Mouse (Mus musculus) embryonic facial prominence, embryonic 13.5 days (tissue): ENCODE results near the gene Rasgef1c. TPM values are rescaled to one million over a fixed set of nuclear protein-coding genes. Genes with fewer than 3 reads are reported as not detected.

Source experiments
- ATAC-seq: fragments of 200-750 bp; cut with Nextera tagmentation; 2 replicates; pipeline ENCODE4 v1.8.0; 2017; ENCODE audit warnings: low read depth; ENCODE audit not compliant: insufficient number of reproducible peaks, insufficient read depth, low FRiP score, low TSS enrichment
- H3K27ac ChIP-seq: fragments of 300-500 bp; sonication (generic); 2 replicates; pipeline ENCODE4 v1.5.1; 2015; ENCODE audit warnings: moderate library complexity, mild to moderate bottlenecking, inconsistent platforms
- H3K27me3 ChIP-seq: fragments of 300-500 bp; sonication (generic); 2 replicates; pipeline ENCODE4 v1.6.1; 2015; ENCODE audit warnings: mild to moderate bottlenecking, inconsistent platforms
- H3K36me3 ChIP-seq: fragments of 300-500 bp; sonication (generic); 2 replicates; pipeline ENCODE4 v1.6.1; 2015; ENCODE audit warnings: mild to moderate bottlenecking, inconsistent platforms
- H3K4me1 ChIP-seq: fragments of 300-500 bp; sonication (generic); 2 replicates; pipeline ENCODE4 v1.6.1; 2015; ENCODE audit warnings: inconsistent platforms
- H3K4me2 ChIP-seq: fragments of 300-500 bp; sonication (generic); 2 replicates; pipeline ENCODE4 v1.6.1; 2015; ENCODE audit warnings: moderate library complexity, mild to moderate bottlenecking, inconsistent platforms
- H3K4me3 ChIP-seq: fragments of 300-500 bp; sonication (generic); 2 replicates; pipeline ENCODE4 v1.5.1; 2015; ENCODE audit warnings: mild to moderate bottlenecking, inconsistent platforms
- H3K9ac ChIP-seq: fragments of 300-500 bp; sonication (generic); 2 replicates; pipeline ENCODE4 v1.6.1; 2015; ENCODE audit warnings: mild to moderate bottlenecking, inconsistent platforms
- H3K9me3 ChIP-seq: fragments of 300-500 bp; sonication (generic); 2 replicates; pipeline ENCODE4 v1.6.1; 2016; ENCODE audit warnings: inconsistent platforms
- WGBS: fragments of 180-500 bp; shearing (Covaris S2); methylation state at CpG from one replicate; pipeline ENCODE4 v1.1.7; 2015; ENCODE audit warnings: mixed read lengths; 5-methylcytosine and 5-hydroxymethylcytosine counted together
- polyA plus RNA-seq: library from polyadenylated mRNA; unstranded; fragments of >200 nt; fragmentation: Nextera tagmentation; extraction: Ambion mirVana; gene quantifications from 2 replicates; pipeline ENCODE4 v1.2.1, GENCODE M21; 2015

The Rasgef1c gene
- polyA plus RNA-seq, 1 experiment from 2014 or later: 0.24 TPM

GRCm38 (mm10) chr11:49980681-49981235, 79.1 kb downstream of the Rasgef1c start:
- Histone ChIP-seq H3K4me3 (no peak overlapping the region), H3K36me3 (no peaks in the 10 kb centered on the region), H3K9me3 (no peaks in the 10 kb centered on the region), H3K4me1 (no peaks in the 10 kb centered on the region), H3K9ac (no peak overlapping the region), H3K27ac (no peak overlapping the region), H3K4me2 (no peak overlapping the region), H3K27me3 (no peaks in the 10 kb centered on the region)
- WGBS: 74% methylated on average over 6 of the region's 6 CpGs
- ATAC-seq: no peak

GRCm38 (mm10) chr11:49981321-49981963, 79.8 kb downstream of the Rasgef1c start:
- 69% methylated on average over 7 of the region's 7 CpGs for WGBS

GRCm38 (mm10) chr11:49982094-49982493, 80.5 kb downstream of the Rasgef1c start:
- no peak overlapping the region for H3K27ac ChIP-seq
- no peaks in the 10 kb centered on the region for H3K27me3 ChIP-seq
- WGBS: 87% methylated on average over 4 of the region's 4 CpGs

More at GRCm38 (mm10) chr11:49981321-49981963, 79.8 kb downstream of the Rasgef1c start:
- no peaks in the 10 kb centered on the region for H3K9me3 ChIP-seq
- H3K36me3 ChIP-seq: no peaks in the 10 kb centered on the region
- H3K4me3 ChIP-seq: no peak overlapping the region
- H3K4me2 ChIP-seq: no peak overlapping the region
- H3K4me1 ChIP-seq: no peaks in the 10 kb centered on the region
- H3K27me3 ChIP-seq: no peaks in the 10 kb centered on the region
- H3K27ac ChIP-seq: no peak overlapping the region
- ATAC-seq: no peak
- H3K9ac ChIP-seq: no peak overlapping the region

GRCm38 (mm10) chr11:49982881-49983280, 81.2 kb downstream of the Rasgef1c start:
- H3K36me3 ChIP-seq: no peaks in the 10 kb centered on the region
- H3K4me3 ChIP-seq: no peak overlapping the region
- no peak overlapping the region for H3K27ac ChIP-seq
- WGBS: 44% methylated on average over 4 of the region's 4 CpGs
- H3K9me3 ChIP-seq: no peaks in the 10 kb centered on the region
- H3K4me2 ChIP-seq: no peak overlapping the region
- H3K9ac ChIP-seq: no peak overlapping the region
- ATAC-seq: no peak
- H3K27me3 ChIP-seq: no peaks in the 10 kb centered on the region
- H3K4me1 ChIP-seq: no peaks in the 10 kb centered on the region

More at GRCm38 (mm10) chr11:49982094-49982493, 80.5 kb downstream of the Rasgef1c start:
- no peak overlapping the region for H3K9ac ChIP-seq
- H3K4me3 ChIP-seq: no peak overlapping the region
- ATAC-seq: no peak
- no peak overlapping the region for H3K4me2 ChIP-seq
- no peaks in the 10 kb centered on the region for H3K36me3 ChIP-seq
- no peaks in the 10 kb centered on the region for H3K4me1 ChIP-seq
- H3K9me3 ChIP-seq: no peaks in the 10 kb centered on the region

GRCm38 (mm10) chr11:49983875-49984552, 82.4 kb downstream of the Rasgef1c start:
- Histone ChIP-seq H3K36me3 (no peaks in the 10 kb centered on the region), H3K4me2 (no peak overlapping the region), H3K27me3 (no peaks in the 10 kb centered on the region), H3K27ac (no peak overlapping the region), H3K4me1 (no peaks in the 10 kb centered on the region), H3K4me3 (no peak overlapping the region), H3K9me3 (no peaks in the 10 kb centered on the region), H3K9ac (no peak overlapping the region)
- 65% methylated on average over 4 of the region's 4 CpGs for WGBS
- no peak for ATAC-seq

GRCm38 (mm10) chr11:49985009-49985408, 83.4 kb downstream of the Rasgef1c start:
- H3K9me3 ChIP-seq: no peaks in the 10 kb centered on the region
- H3K4me1 ChIP-seq: no peaks in the 10 kb centered on the region
- H3K4me2 ChIP-seq: no peak overlapping the region
- H3K27me3 ChIP-seq: no peaks in the 10 kb centered on the region
- ATAC-seq: no peak
- no peak overlapping the region for H3K4me3 ChIP-seq
- no peaks in the 10 kb centered on the region for H3K36me3 ChIP-seq
- WGBS: 88% methylated on average over 4 of the region's 4 CpGs
- H3K9ac ChIP-seq: no peak overlapping the region
- H3K27ac ChIP-seq: no peak overlapping the region

GRCm38 (mm10) chr11:49986277-49987036, 84.8 kb downstream of the Rasgef1c start:
- Histone ChIP-seq H3K4me2 (no peak overlapping the region), H3K36me3 (no peaks in the 10 kb centered on the region)
- 20% methylated on average over 10 of the region's 10 CpGs for WGBS

GRCm38 (mm10) chr11:49994536-49994935, 92.9 kb downstream of the Rasgef1c start:
- no peaks in the 10 kb centered on the region for H3K27me3 ChIP-seq
- H3K4me2 ChIP-seq: no peak overlapping the region
- whole genome bisulfite sequencing: 81% methylated on average over 2 of the region's 2 CpGs
- no peak for ATAC-seq
- no peak overlapping the region for H3K4me3 ChIP-seq
- H3K4me1 ChIP-seq: peaks cover 7% of the 10 kb centered on the region; the same call in 1 of the 2 replicates
- H3K9ac ChIP-seq: no peak overlapping the region
- no peak overlapping the region for H3K27ac ChIP-seq
- no peaks in the 10 kb centered on the region for H3K36me3 ChIP-seq
- H3K9me3 ChIP-seq: no peaks in the 10 kb centered on the region

More at GRCm38 (mm10) chr11:49986277-49987036, 84.8 kb downstream of the Rasgef1c start:
- ATAC-seq: no peak
- Histone ChIP-seq H3K9me3 (no peaks in the 10 kb centered on the region), H3K27me3 (no peaks in the 10 kb centered on the region), H3K27ac (no peak overlapping the region), H3K4me1 (peaks cover 7% of the 10 kb centered on the region; the same call in 1 of the 2 replicates), H3K4me3 (no peak overlapping the region), H3K9ac (no peak overlapping the region)

GRCm38 (mm10) chr11:49996398-49996797, 94.8 kb downstream of the Rasgef1c start:
- Histone ChIP-seq H3K9ac (no peak overlapping the region), H3K4me2 (no peak overlapping the region), H3K4me3 (no peak overlapping the region), H3K36me3 (no peaks in the 10 kb centered on the region), H3K27me3 (no peaks in the 10 kb centered on the region), H3K4me1 (no peaks in the 10 kb centered on the region), H3K9me3 (no peaks in the 10 kb centered on the region), H3K27ac (no peak overlapping the region)
- WGBS: 67% methylated on average over 4 of the region's 4 CpGs
- ATAC-seq: no peak

- H3K4me1 ChIP-seq: no peaks in the 10 kb centered on the region
- no peaks in the 10 kb centered on the region for H3K9me3 ChIP-seq
- no peak overlapping the region for H3K4me2 ChIP-seq
- H3K4me3 ChIP-seq: no peak overlapping the region
- no peak for ATAC-seq
- H3K36me3 ChIP-seq: no peaks in the 10 kb centered on the region
- no peaks in the 10 kb centered on the region for H3K27me3 ChIP-seq
- H3K27ac ChIP-seq: no peak overlapping the region
- 72% methylated on average over 5 of the region's 5 CpGs for WGBS
- no peak overlapping the region for H3K9ac ChIP-seq
Observed at GRCm38 (mm10) chr11:49997321-49997720, 95.7 kb downstream of the Rasgef1c start.

- 81% methylated on average over 4 of the region's 4 CpGs for WGBS
- H3K27me3 ChIP-seq: no peaks in the 10 kb centered on the region
- 0 out of 2 replicates have a peak, but pooled peaks cover 2% of the 10 kb centered on the region for H3K4me1 ChIP-seq
- no peak overlapping the region for H3K27ac ChIP-seq
- no peak overlapping the region for H3K4me3 ChIP-seq
- H3K9me3 ChIP-seq: no peaks in the 10 kb centered on the region
- H3K9ac ChIP-seq: no peak overlapping the region
- no peak for ATAC-seq
- H3K4me2 ChIP-seq: no peak overlapping the region
- no peaks in the 10 kb centered on the region for H3K36me3 ChIP-seq
Observed at GRCm38 (mm10) chr11:50002853-50003252, 101.2 kb downstream of the Rasgef1c start.
